Mouse (Mus musculus) adrenal gland, postnatal 25 days (tissue): ENCODE results near the gene Cacna1c. TPM values are rescaled to one million over a fixed set of nuclear protein-coding genes. Genes with fewer than 3 reads are reported as not detected.

Experiments used
- DNase-seq: peaks from one replicate; pipeline ENCODE4 v3.0.0; 2021; ENCODE audit warnings: mixed read lengths
- total RNA-seq: library from RNA; stranded (reverse); gene quantifications from 2 replicates; pipeline ENCODE4 v1.2.3, GENCODE M21; 2021

The Cacna1c gene
- total RNA-seq, 1 experiment from 2014 or later: 104 TPM

- no peak for DNase-seq
Measured at GRCm38 (mm10) chr6:119052366-119052765, 143.9 kb downstream of the Cacna1c start.

- no peak for DNase-seq
Measured at GRCm38 (mm10) chr6:119051721-119052120, 144.5 kb downstream of the Cacna1c start.

GRCm38 (mm10) chr6:119047340-119047739, 148.9 kb downstream of the Cacna1c start:
- no peak for DNase-seq

GRCm38 (mm10) chr6:119045498-119045897, 150.7 kb downstream of the Cacna1c start:
- no peak for DNase-seq

DNA sequence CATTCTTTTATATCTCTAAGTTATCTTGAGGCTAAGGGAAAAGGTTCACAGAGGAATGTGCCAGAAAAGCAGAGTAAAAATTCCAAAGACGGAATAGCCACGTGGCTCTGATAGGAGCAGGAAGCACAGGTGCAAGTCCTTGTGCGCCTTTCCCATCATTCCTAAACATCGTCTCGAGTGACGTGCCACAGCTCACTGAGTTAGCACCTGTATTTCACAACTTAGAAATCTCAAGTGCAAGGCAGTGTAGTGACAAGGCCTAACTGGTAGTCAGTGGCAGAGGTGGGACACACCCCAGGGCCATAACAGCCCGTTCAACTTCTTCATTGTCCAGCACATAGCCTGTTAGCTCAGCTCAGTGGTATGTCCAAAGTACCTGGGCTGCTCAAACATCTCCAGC, 152.1 kb downstream of the Cacna1c start:
- DNase-seq: no peak

DNA sequence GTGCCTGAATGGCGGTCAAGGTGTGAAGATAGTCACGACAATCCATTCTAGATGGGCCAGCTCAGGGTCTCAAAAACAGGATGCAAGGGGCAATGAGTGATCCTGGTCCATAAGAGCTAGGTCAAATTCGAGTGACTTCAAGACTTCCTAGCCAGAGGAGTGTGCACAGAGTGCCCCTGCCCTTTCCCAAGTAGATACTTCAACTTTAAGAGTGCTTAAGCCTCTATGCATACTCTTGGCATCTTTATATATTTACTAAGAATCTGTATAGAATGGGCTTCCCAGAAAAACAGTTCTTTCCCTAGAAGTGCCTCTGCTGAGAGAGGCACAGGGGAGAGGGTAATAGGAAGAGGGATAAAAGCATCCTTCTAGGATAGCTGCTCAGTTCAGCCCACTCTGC, 153.4 kb downstream of the Cacna1c start:
- no peak for DNase-seq

DNA sequence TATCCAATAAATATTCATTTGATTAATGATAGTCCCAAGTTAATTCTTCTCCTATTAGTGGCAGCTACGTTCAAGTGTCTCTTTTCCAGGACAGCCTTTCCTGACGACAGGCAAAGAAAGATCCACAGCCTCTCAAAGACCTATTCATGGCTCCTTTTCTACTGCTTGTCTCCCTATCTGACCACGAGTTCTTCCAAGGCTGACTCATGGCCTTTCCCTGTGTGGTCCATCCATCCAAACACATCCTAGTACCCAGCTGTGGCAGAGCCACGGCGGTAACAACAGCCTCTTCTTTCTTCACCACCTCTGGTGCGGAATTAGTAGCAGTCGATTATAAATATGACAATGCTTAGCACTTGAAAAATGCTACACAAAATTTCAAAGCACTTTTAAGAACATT, 155.3 kb downstream of the Cacna1c start:
- no peak for DNase-seq

- no peak for DNase-seq
Measured at GRCm38 (mm10) chr6:119039815-119040214, 156.4 kb downstream of the Cacna1c start.

GRCm38 (mm10) chr6:119039293-119039692, 156.9 kb downstream of the Cacna1c start:
- DNase-seq: no peak

DNA sequence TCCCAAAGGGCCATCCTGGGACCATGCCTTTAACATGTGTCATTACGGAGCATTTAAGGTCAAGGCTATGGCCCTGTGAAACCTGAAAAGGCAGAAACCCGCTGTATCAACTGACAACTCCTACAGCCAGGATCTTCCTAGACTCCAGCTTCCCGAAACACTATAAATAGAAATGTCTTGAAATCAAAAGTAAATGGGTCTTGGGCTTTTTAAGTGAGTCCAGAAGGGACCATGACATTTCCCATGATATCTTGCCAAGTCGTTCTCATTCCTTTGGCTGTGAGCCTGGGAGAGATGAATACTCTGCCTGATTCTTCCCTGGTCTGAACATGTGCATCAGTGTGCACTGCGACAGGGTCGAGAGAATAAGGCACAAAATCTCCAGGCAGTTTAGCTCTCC, 158.4 kb downstream of the Cacna1c start:
- no peak for DNase-seq

- DNase-seq: no peak
Measured at GRCm38 (mm10) chr6:119037047-119037446, 159.2 kb downstream of the Cacna1c start.

GRCm38 (mm10) chr6:119035361-119035760, 160.9 kb downstream of the Cacna1c start:
- peak; percentile 35 for DNase-seq

- DNase-seq: no peak
Measured at GRCm38 (mm10) chr6:119034947-119035346, 161.3 kb downstream of the Cacna1c start.

GRCm38 (mm10) chr6:119027880-119028279, 168.3 kb downstream of the Cacna1c start:
- no peak for DNase-seq

GRCm38 (mm10) chr6:119022850-119023249, 173.4 kb downstream of the Cacna1c start:
- no peak for DNase-seq

GRCm38 (mm10) chr6:119021226-119021625, 175.0 kb downstream of the Cacna1c start:
- DNase-seq: no peak

DNA sequence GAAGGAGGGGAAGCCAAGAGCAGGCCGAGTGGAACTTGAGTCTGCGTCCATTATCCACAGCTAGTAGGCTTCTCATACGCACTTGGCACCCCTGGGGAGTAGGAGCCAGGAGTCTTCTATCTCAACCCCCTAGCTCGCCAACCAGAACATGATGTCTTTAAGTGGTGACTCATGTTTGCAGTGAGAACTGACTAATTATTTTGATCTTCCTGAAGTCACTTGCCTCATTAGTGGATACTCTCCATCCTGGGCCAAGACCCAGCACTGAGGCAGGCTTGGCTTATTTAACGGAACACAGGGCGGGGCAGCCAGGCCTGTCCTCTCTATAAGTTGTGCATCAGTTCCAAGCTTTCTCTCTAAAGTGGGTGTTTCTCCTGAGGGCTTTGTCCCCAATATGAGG, 177.3 kb downstream of the Cacna1c start:
- no peak for DNase-seq

- no peak for DNase-seq
Measured at GRCm38 (mm10) chr6:119018256-119018655, 178.0 kb downstream of the Cacna1c start.

GRCm38 (mm10) chr6:119017498-119017897, 178.7 kb downstream of the Cacna1c start:
- DNase-seq: no peak

- no peak for DNase-seq
Measured at GRCm38 (mm10) chr6:119015346-119015745, 180.9 kb downstream of the Cacna1c start.

DNA sequence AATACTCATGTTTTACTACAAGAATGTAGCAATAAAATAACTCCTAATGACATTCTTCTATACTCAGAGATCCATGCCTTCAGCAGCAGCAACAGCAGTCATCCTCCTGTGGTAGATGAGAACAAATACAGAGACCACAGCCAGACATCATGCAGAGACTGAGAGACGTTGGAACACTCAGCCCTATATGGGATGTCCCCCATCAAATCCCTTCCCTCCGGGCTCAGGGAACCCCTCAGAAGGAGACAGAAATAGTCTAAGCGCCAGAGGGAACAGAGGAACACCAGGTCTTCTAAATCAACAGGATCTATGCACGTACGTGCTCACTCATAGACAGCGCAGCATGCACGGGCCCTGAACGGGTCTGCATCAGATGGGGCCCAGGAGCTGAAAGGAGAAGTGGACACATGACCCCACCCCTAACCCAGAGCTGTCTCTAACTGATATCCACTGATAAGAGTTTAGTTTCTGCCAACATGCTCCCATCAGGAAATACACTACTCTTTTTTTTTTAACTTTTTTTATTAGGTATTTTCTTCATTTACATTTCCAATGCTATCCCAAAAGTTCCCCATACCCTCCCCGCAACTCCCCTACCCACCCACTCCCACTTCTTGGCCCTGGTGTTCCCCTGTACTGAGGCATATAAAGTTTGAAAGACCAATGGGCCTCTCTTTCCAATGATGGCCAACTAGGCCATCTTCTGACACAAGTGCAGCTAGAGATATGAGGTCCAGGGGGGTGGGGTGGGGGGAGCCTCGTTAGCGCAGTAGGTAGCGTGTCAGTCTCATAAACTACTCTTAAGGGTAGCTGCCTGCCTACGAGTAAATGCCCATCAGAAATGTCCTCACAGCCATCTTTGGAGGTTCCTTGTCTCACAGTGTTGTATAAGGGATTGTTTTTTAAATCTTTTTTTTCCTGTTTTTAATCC, 182.8 kb downstream of the Cacna1c start:
- DNase-seq: no peak

DNA sequence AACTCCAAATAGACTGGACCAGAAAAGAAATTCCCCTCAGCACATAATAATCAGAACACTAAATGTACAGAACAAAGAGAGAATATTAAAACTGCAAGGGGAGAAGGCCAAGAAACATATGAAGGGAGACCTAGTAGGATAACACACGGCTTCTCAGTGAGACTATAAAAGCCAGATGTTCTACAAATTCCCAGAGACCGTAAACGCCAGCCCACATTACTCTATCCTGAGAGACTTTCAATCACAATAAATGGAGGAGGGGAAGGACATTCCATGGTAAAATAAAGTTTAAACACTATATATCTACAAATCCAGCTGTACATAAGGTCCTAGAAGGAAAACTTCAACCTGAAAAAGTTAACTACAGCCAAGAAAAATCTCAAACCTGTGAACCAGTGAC, 185.3 kb downstream of the Cacna1c start:
- no peak for DNase-seq

- no peak for DNase-seq
Measured at GRCm38 (mm10) chr6:119009526-119009925, 186.7 kb downstream of the Cacna1c start.

- no peak for DNase-seq
Measured at GRCm38 (mm10) chr6:119008638-119009166, 187.5 kb downstream of the Cacna1c start.
